Mouse (Mus musculus): ENCODE results near the gene Ccdc146.

Gene Ccdc146

DNA sequence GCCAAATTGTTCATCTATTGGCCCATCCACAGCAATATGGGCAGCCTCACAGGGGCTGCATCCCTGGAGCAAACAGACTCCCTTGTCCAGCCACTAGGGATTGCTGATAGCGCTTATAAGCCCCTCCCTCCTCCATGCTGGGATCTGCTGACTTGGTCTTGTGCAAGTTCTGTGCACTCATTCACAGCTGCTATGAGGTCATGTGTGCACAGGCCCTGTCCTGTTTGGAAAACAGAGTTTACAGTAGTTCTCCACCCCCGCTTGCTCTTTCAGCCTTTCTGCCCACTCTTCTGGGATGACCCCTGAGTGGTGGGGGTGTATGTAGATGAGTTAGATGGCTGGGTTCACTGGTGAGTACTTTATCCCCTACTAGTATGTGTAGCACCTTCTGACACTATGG lies 157.4 kb downstream of the Ccdc146 start:
- DNase-seq (ENCODE audit: extremely low spot score, low read depth, low spot score) = no peak

DNA sequence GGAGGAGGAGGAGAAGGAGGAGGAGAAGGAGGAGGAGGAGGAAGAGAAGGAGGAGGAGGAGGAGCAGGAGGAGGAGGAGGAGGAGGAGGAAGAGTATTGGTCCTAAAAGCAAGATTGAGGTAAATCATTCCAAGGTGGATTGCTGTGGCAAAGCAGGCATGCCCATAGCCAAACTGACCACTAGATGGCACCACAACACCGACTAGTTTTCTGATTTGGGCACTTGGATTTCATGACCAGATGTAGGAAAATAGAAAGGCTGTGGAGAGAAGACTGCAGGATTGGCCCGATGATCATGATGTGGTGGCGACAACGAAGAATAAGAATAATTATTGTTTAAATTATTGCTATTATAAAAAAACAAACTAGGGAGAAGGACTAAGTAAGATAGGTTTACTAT lies 159.4 kb downstream of the Ccdc146 start:
- peak; percentile 90 for DNase-seq (ENCODE audit: extremely low spot score, low read depth, low spot score)

DNA sequence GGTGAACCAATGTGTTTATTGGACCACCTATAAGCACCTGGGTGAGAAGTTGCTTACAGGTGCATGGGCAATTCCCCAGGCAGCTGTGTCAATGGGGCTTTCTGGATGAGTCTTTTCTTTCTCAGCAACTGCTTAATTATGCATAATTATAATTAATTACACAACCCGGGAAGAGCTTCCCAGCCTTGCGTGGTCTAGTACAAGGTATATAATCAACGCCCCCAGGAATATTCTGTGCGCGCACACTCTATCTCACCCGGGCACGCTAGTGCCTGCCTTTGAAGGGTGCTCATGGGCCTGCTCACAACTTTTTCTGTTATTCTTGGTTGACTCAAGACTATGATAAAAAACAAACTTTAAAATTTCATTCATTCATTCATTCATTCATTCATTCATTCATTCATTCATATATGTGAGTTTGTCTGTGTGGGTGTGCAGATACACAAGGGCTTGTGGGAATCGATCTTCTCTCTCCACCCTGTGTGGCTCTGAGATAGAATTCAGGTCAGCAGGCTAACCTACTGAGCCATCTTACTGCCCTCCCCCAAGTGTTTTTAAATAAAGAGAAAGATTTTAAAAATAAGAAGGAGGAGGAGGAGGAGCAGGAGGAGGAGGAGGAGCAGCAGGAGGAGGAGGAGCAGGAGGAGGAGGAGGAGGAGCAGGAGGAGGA lies 160.0 kb downstream of the Ccdc146 start:
- DNase-seq (ENCODE audit: extremely low spot score, low read depth, low spot score) = no peak

DNA sequence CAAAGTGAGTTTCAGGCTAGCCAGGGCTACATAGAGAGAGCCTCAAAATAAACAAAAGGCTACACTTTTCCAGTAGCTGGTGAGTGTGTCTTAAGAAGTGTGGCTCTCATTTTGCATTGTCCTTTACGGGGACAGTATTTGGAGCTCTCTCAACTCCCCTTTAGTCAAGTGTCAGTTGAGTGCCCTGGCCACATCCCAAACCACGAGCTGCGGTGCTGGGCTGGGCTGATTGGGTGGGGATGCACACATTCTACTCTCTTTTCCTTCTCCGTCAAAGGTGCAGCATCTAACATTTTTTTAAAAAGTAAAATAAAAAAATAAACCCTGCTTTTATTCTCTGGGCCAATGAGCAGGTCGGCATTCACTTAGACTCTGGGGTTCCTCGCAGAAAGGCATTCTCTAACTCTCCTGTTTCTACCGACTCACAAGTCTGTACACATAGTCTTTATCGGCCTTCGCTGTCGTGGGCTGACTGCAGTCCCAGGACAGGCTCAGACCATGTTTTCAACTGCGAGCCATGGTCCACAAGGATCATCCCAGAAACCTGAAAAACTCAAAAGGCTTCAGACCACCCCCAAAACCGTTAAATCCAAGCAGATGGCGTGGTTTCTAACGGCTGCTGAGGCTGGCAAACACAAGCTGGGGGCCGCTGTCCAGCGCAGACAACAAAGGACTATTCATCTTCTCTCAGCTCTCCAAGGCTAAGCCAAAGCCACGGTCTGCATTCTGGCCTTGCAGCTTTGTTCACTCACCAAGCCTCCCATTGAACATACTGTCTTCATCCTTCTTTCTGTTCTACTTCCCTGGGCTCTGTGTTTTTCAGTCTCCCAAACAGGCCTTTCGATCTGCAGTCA lies 161.0 kb downstream of the Ccdc146 start:
- no peak for DNase-seq (ENCODE audit: extremely low spot score, low read depth, low spot score)

DNA sequence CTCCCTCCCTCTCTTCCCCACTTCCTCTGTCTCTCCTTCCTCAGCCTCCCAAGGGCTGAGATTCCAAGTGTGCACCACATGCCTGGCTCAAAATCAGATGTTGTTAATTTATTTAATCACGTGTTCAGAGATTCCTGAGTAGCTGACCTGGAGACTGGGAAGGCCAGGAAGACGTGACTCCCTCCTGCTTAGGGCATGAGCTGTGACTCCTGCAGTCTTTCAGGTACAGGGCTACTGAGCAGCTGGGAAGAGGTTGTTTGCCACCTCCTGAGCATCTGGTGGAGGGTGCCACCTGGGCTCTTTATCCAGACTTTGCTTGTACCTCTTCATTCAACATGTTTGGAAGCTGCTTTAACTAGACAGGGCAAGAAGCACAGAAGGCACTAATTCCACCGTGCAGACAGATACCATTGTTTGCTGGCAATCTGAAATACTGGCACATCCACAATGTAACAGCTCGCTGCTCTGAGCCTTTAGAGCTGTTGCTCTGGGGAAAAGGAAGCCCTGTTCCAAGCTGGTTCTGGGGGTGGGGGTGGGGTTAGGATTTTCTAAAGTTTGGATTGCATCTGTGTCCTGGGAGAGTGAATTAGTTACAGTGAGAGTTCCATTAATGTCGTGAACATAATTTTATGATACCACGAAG lies 163.2 kb downstream of the Ccdc146 start:
- no peak for DNase-seq (ENCODE audit: extremely low spot score, low read depth, low spot score)

DNA sequence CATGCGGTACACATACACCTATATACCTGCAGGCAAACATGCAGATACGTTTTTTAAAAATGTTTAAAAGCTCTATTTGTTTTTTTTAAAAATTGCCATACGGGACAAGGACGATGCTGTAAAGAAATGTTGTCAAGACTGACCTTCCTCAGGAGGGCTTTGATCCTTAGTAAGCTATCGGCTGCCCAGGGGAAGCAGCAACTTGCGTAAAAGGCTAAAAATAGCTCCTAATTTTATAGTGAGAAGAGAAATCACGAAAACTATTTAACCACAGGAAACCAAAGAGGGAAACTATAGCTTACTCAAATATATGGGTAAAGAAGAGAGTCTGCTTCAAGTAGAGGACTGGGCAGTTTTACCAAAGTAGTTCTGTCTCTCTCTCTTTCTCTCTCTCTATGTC lies 163.7 kb downstream of the Ccdc146 start:
- no peak for DNase-seq (ENCODE audit: extremely low spot score, low read depth, low spot score)

DNA sequence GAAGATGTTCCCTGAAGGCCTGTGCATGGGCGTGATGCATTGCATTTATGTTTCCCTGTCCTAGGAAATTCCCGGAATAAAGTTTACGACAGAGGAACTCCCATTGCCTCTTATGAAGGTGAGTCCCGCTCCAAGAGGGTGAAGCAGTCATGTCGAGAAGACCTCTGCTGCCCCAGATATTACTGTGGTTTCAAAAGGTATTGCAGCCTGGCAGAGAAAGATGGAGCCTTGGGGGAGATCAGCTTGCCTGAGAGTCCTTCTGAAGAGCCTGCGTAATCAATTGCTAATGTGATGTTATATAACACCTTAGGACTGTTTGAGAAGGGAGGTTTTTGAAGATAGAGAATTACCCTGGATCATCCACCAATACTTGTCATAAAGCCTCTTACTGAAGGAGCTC lies 166.7 kb downstream of the Ccdc146 start:
- no peak for DNase-seq (ENCODE audit: extremely low spot score, low read depth, low spot score)

DNA sequence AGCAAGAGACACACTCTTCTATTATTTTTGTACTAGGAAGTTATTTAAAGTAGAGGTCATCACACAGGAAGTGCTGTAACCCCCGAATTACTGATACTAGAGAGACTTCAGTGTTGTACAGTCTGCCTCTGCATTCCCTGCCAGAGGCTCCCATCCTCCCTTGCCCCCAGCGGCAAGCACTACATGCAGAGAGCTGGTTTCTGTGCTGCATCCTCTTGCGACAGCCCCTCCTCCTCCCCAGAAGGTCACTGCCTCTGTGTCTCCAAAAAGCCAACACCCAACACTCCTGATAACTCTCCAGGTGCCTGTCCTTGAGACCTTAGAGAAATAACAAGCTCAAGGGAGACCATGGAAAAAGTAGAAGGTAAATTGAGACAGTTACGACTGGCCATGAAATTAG lies 167.4 kb downstream of the Ccdc146 start:
- DNase-seq (ENCODE audit: extremely low spot score, low read depth, low spot score) = no peak

DNA sequence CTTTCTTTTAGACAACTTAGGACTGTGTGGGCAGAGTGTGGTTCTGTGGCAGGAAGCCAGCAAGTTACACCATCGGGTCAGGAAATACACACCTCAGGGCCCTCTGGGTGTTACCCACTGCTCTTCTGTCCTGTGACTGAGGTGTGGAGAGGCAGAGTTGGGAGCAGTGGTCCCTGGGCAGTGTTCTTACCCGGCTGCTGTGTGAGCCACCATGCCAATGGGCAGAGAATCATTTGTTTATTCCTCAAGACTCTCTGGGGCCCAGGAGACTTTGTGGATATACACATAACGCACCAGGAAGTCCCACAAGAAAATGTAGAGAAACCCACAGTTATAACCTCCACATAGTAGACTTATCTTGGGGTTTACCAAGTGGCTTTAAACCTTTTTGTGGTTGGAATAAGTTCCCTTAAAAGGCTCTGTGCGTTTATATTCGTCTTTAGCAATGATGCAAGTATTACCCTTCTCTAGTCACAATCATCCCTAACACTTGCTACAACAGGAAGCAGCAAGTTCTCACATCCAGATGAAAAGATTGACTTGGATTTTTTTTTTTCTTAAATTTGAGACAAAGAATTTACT lies 168.8 kb downstream of the Ccdc146 start:
- DNase-seq (ENCODE audit: extremely low spot score, low read depth, low spot score) = no peak

DNA sequence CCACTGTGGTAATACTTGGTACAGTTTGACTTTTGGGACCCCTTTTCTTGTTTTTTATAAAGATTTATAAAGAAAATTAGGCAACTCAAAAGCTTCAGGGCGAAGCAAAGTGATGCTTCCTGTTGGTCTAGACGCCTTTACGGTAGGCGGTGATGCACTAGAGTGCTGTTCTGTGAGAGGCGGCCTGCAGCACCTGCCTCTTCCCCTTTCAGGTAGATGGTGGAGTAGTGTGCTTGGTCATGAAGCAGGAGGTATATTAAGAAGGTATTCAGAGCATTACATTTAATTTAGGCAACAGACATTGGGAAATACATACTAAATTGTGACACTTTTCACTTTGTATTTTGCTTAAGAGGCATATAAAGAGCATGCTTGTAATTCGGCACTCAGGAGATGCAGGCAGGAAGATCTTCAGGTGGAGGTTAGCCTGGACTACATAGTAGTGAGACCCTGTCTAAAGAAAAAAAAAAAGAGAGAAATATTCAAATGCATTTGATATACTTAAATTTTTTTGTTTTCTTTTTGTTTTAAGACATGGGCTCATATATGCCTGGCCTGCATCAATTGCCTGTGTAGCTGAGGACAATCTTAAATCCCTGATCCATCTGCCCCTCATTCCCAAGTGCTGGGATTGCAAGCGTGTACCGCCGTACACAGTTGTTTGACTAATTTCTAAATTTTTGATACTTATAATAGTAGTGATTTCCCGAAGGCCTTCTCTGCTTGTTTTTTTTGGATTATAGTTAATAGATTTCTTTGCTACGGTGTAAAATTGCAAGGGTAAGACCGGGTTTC lies 169.5 kb downstream of the Ccdc146 start:
- DNase-seq (ENCODE audit: extremely low spot score, low read depth, low spot score) = no peak

DNA sequence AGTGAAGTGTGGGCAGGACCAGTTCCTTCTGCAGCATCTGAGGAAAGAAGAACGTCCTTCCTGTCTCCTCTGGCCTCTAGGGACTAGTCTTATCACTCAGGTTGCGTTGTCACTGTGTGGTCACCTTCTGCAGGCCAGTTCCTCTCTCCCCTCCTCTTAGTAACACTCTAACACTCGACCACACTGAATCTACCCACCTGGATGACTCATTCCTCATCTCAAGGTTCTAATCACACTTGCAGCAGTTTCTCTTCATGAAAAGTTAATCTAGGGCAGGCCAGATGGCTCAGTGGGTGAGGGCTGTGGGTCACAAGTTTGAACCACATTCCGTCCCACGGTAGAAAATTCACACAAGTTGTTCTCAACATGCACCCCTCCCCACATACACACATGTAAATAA lies 175.6 kb downstream of the Ccdc146 start:
- DNase-seq (ENCODE audit: extremely low spot score, low read depth, low spot score) = no peak

DNA sequence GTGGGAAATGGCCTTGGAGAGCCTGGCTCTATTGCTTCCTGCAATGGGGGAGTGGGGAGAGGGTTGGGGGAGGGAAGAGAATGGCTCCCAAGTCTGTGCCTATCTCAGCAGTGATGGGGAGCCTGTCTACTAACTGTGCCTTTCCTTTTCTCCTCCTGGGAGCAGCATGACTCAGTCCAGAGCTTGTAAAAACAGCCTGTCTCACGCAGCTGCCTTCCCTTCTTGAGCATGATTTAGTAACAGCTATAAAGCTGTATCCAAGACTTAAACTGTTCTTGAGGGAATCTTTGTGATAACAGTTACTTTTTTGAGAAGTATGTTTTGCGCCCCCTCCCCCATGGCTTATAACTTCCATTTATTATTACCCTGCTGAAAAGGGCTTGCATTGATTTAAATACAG lies 176.6 kb downstream of the Ccdc146 start:
- no peak for DNase-seq (ENCODE audit: extremely low spot score, low read depth, low spot score)

DNA sequence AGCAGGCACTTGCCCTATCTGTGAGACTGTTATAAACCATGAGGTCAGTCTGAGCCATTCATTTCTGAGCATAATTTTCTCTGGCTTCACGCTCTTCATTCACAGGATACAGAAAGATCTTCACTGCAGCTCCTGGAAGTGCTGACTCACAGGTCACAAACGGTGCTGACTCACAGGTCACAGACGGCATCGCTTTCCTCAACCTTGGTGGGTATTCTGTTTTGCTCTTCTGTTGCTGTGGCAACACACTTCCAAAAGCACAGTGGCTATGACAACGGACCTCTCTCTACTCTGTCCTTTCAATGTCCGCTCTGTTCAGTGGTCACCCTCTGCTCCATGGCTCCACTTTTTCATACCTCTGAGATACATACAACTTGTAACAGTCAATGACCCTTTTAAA lies 177.7 kb downstream of the Ccdc146 start:
- DNase-seq (ENCODE audit: extremely low spot score, low read depth, low spot score) = no peak

DNA sequence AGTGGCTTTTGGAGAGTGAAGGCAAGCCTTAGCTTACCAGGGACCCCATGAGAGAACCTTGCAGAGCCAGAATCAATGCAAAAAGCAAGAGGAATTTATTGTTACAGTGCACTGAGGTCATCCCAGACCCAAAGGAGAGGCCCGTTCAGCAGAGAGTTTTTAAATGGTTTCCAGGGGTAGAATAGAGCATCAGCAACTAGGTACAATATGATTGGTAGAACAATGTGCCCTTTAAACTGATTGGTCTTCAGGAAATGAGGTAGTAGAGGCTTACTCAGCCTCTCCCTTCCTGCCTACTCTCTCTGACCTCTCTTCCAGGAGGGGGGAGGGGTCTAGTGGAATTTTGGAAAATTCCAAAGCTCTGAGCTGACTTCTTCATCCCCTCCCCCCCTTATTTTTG lies 179.2 kb downstream of the Ccdc146 start:
- DNase-seq (ENCODE audit: extremely low spot score, low read depth, low spot score) = no peak

DNA sequence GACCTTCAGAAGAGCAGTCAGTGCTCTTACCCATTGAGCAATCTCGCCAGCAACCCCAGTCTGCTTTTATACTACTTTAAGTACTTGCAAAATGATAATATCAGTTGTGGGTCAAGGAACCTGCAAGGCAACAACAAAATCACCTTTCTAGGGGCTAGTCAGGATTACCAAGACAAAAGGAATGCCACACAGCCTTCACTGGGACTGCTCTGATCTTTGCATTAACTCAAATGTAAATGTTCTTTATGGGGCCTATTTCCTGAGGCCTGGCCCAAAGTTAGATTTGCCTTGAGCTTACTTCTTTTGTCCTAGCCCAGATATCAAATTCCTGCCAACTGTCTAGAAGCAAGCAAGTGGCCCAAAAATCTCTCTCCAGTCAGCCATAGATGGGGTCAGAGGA lies 179.9 kb downstream of the Ccdc146 start:
- DNase-seq (ENCODE audit: extremely low spot score, low read depth, low spot score) = no peak
